In the genomic region with DNA sequence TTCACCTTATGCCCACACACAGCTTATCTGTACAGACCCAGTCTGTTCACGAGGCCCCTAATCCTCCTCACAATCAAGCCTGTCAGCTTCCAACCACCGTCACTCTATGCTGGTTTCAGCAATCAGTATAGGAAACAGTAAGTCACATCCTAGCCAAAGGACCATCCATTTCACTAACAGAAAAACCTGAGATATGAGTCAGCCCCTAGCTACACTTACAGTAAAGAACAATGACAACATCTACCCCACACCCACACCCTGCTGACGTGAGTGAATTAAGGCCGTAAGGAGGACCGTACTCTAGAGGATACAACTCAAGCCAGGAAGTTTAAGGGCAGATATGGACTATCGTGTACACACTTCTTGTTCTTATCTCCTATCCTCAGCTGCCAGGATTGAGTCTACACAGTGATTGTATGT, we compare ENCODE assay signal across 15 mouse cellular contexts.
A peak's percentile ranks its signal among the peaks of the same experiment; 100 is the strongest.
DNase-seq lines count a peak whose midpoint lies in the region; ATAC-seq and TF ChIP-seq lines count a peak whose summit lies in the region.
"Had no signal": no experiment of that assay in that cellular context is flagged by ENCODE, and none has a peak within 500 bp of the region (broad histone marks: within the 10 kb centered on the region; RNA-seq: fewer than 3 reads in every experiment).

No protein-coding gene starts in this region.

- peak; percentile 28; the same call in 1 of the 2 replicates for ATAC-seq in intestine, postnatal 0 days
- ATAC-seq in intestine, embryonic 15.5 days = no peak
- ATAC-seq in G1E (ENCODE audit: extremely low read depth, insufficient number of reproducible peaks, low FRiP score, poor library complexity, severe bottlenecking) = peak; percentile 84
- peak; percentile 82 for ATAC-seq in inflammation-experienced regulatory T-cells, adult 6 months
- ATAC-seq in stomach, embryonic 15.5 days (ENCODE audit: insufficient read depth, low FRiP score, low read depth) = 0 out of 2 replicates have a peak, but pooled peaks have one; percentile 33

- no peak overlapping the region for H3K27ac ChIP-seq in intestine, postnatal 0 days (ENCODE audit: low read depth, low read length)
- H3K27ac ChIP-seq in intestine, embryonic 15.5 days = no peak overlapping the region
- no peak overlapping the region for H3K27ac ChIP-seq in stomach, embryonic 15.5 days
- H3K27ac ChIP-seq in kidney, adult 2 months (ENCODE audit: insufficient read depth, low read depth, low read length) = no peak overlapping the region
- H3K27ac ChIP-seq: hindbrain, embryonic 14.5 days; left cerebral cortex, adult 2 months; limb, embryonic 13.5 days; neural tube, embryonic 15.5 days had no signal

- no peak overlapping the region for H3K4me3 ChIP-seq in intestine, postnatal 0 days (ENCODE audit: low read depth, low read length)
- no peak overlapping the region for H3K4me3 ChIP-seq in intestine, embryonic 15.5 days (replicated peaks)
- peak overlapping the region; percentile 36; the same call in 1 of the 2 replicates for H3K4me3 ChIP-seq in G1E (ENCODE audit: low read depth, low read length)
- H3K4me3 ChIP-seq in stomach, embryonic 15.5 days (replicated peaks) = no peak overlapping the region
- H3K4me3 ChIP-seq in kidney, adult 2 months (ENCODE audit: insufficient read depth, low read depth, low read length) = no peak overlapping the region
- H3K4me3 ChIP-seq: left cerebral cortex, adult 2 months; limb, embryonic 13.5 days; neural tube, embryonic 15.5 days had no signal

- no peak for TF ChIP-seq POLR2A in kidney, adult 2 months (IDR thresholded peaks at IDR 0.05; ENCODE audit: low read depth, low read length)

- H3K9ac ChIP-seq in intestine, postnatal 0 days (ENCODE audit: low read depth, low read length) = no peak overlapping the region
- H3K9ac ChIP-seq in intestine, embryonic 15.5 days = no peak overlapping the region
- H3K9ac ChIP-seq in stomach, embryonic 15.5 days = no peak overlapping the region
- H3K9ac ChIP-seq: hindbrain, embryonic 14.5 days; limb, embryonic 13.5 days; neural tube, embryonic 15.5 days had no signal

- no peaks in the 10 kb centered on the region for H3K9me3 ChIP-seq in intestine, postnatal 0 days (ENCODE audit: control insufficient read depth)
- H3K9me3 ChIP-seq in intestine, embryonic 15.5 days = no peaks in the 10 kb centered on the region
- no peaks in the 10 kb centered on the region for H3K9me3 ChIP-seq in G1E (replicated peaks)
- no peaks in the 10 kb centered on the region for H3K9me3 ChIP-seq in stomach, embryonic 15.5 days
- H3K9me3 ChIP-seq: limb, embryonic 13.5 days; neural tube, embryonic 15.5 days had no signal

- WGBS in intestine, postnatal 0 days = 36% methylated on average over 6 of the region's 6 CpGs
- 64% methylated on average over 6 of the region's 6 CpGs for WGBS in intestine, embryonic 15.5 days
- 69% methylated on average over 6 of the region's 6 CpGs for WGBS in stomach, embryonic 15.5 days
- WGBS in kidney, adult 2 months = 92% methylated on average over 6 of the region's 6 CpGs

- no peak overlapping the region for H3K4me2 ChIP-seq in intestine, postnatal 0 days (replicated peaks; ENCODE audit: low read depth)
- no peak overlapping the region for H3K4me2 ChIP-seq in intestine, embryonic 15.5 days (replicated peaks)
- no peak overlapping the region for H3K4me2 ChIP-seq in stomach, embryonic 15.5 days
- H3K4me2 ChIP-seq: hindbrain, embryonic 14.5 days; limb, embryonic 13.5 days; neural tube, embryonic 15.5 days had no signal

- H3K27me3 ChIP-seq in intestine, postnatal 0 days (replicated peaks; ENCODE audit: control insufficient read depth, insufficient read depth, low read length) = no peaks in the 10 kb centered on the region
- no peaks in the 10 kb centered on the region for H3K27me3 ChIP-seq in intestine, embryonic 15.5 days (replicated peaks)
- H3K27me3 ChIP-seq in G1E (ENCODE audit: insufficient read depth, low read length) = no peaks in the 10 kb centered on the region; the same call in 1 of the 2 replicates
- H3K27me3 ChIP-seq in stomach, embryonic 15.5 days (replicated peaks) = no peaks in the 10 kb centered on the region
- H3K27me3 ChIP-seq in kidney, adult 2 months (replicated peaks; ENCODE audit: control insufficient read depth, insufficient read depth, low read length) = no peaks in the 10 kb centered on the region
- H3K27me3 ChIP-seq: limb, embryonic 13.5 days; neural tube, embryonic 15.5 days had no signal

- peaks cover 45% of the 10 kb centered on the region for H3K36me3 ChIP-seq in intestine, postnatal 0 days (ENCODE audit: control insufficient read depth, insufficient read depth)
- no peaks in the 10 kb centered on the region for H3K36me3 ChIP-seq in intestine, embryonic 15.5 days
- H3K36me3 ChIP-seq in G1E (replicated peaks) = peaks cover 65% of the 10 kb centered on the region
- peaks cover 14% of the 10 kb centered on the region; the same call in 1 of the 2 replicates for H3K36me3 ChIP-seq in stomach, embryonic 15.5 days
- H3K36me3 ChIP-seq in kidney, adult 2 months (ENCODE audit: control insufficient read depth, insufficient read depth, low read length) = peaks cover 1% of the 10 kb centered on the region; the same call in 1 of the 2 replicates
- H3K36me3 ChIP-seq: neural tube, embryonic 15.5 days had no signal

- H3K4me1 ChIP-seq in intestine, postnatal 0 days (replicated peaks; ENCODE audit: control insufficient read depth, insufficient read depth, low read length) = peaks cover 13% of the 10 kb centered on the region; the same call in 1 of the 2 replicates
- 0 out of 2 replicates have a peak, but pooled peaks cover 3% of the 10 kb centered on the region for H3K4me1 ChIP-seq in intestine, embryonic 15.5 days (replicated peaks)
- peaks cover 80% of the 10 kb centered on the region for H3K4me1 ChIP-seq in G1E (ENCODE audit: insufficient read depth, low read depth, low read length)
- H3K4me1 ChIP-seq in stomach, embryonic 15.5 days = no peaks in the 10 kb centered on the region
- H3K4me1 ChIP-seq in kidney, adult 2 months (ENCODE audit: control insufficient read depth, insufficient read depth, low read length) = 0 out of 2 replicates have a peak, but pooled peaks cover 2% of the 10 kb centered on the region
- H3K4me1 ChIP-seq: limb, embryonic 13.5 days; neural tube, embryonic 15.5 days had no signal

- DNase-seq in G1E (ENCODE audit: low spot score) = peak; percentile 48
- DNase-seq in kidney, adult 2 months = no peak
- DNase-seq in right cerebral cortex, adult 2 months (ENCODE audit: low spot score in 2 of 2) = no peak
- DNase-seq: adrenal gland, postnatal 14 days; cerebellum, postnatal 14 days; kidney, adult 9 months; retina, postnatal 1 day had no signal

- no peak for TF ChIP-seq CTCF in intestine, postnatal 0 days (IDR thresholded peaks at IDR 0.05; ENCODE audit: low read depth)
- no peak for TF ChIP-seq CTCF in G1E (IDR thresholded peaks at IDR 0.05; ENCODE audit: low read depth, low read length)
- no peak for TF ChIP-seq CTCF in kidney, adult 2 months (conservative IDR thresholded peaks at IDR 0.05; ENCODE audit: insufficient read depth, insufficient read length, low read depth, low read length)
